Mouse (Mus musculus) left cerebral cortex, adult 2 months (tissue): ENCODE measurements at regions not wholly inside any gene's neighbourhood (a gene's known extent, or its start where the extent isn't known, plus 50 kb on each side); places are given as distances from the start of the nearest gene placed in this dataset.

Experiments
- DNase-seq, 2 experiments: peaks; one replicate each; pipeline ENCODE4 v3.0.0; 2021 to 2022; ENCODE audit warnings: low spot score in 2 of 2, mixed read lengths in 1 of 2; ENCODE audit errors: extremely low spot score in 1 of 2
- H3K27ac ChIP-seq: fragments of 200-600 bp; 2 replicates; pipeline ENCODE4 v1.8.1; 2022
- H3K4me3 ChIP-seq: fragments of 200-600 bp; 2 replicates; pipeline ENCODE4 v1.8.1; 2022
- CTCF ChIP-seq: fragments of 200-600 bp; IDR thresholded peaks from 2 replicates; pipeline ENCODE4 v1.8.1; 2022; ENCODE audit warnings: antibody characterized with exemption, mild to moderate bottlenecking, moderate library complexity
- intact Hi-C: fragments of 180-260 bp; cut with DNase I; formaldehyde crosslinking; loops from one replicate; pipeline ENCODE4 v1.15.1; 2025

- intact Hi-C loops: no loop called here
- TF ChIP-seq CTCF: no peak
- Histone ChIP-seq H3K27ac (no peak overlapping the region), H3K4me3 (no peak overlapping the region)
- DNase-seq: no peak
Observed at GRCm38 (mm10) chr10:21672171-21672570, 79.2 kb downstream of the 1700020N01Rik start.

- intact Hi-C loops: no loop called here
- TF ChIP-seq CTCF: no peak
- Histone ChIP-seq H3K27ac (no peak overlapping the region), H3K4me3 (no peak overlapping the region)
- DNase-seq: no peak
Observed at GRCm38 (mm10) chr10:21672666-21673065, 79.7 kb downstream of the 1700020N01Rik start.

GRCm38 (mm10) chr10:21673831-21674230 lies 80.9 kb downstream of the 1700020N01Rik start:
- DNase-seq: no peak
- intact Hi-C loops: no loop called here
- TF ChIP-seq CTCF: no peak
- Histone ChIP-seq H3K4me3 (no peak overlapping the region), H3K27ac (no peak overlapping the region)

- DNase-seq: no peak
- no peak for TF ChIP-seq CTCF
- H3K27ac ChIP-seq: no peak overlapping the region
- intact Hi-C loops: no loop called here
- H3K4me3 ChIP-seq: no peak overlapping the region
Observed at GRCm38 (mm10) chr10:21675786-21676185, 82.8 kb downstream of the 1700020N01Rik start.

- no peak for TF ChIP-seq CTCF
- intact Hi-C loops: no loop called here
- no peak overlapping the region for H3K4me3 ChIP-seq
- H3K27ac ChIP-seq: no peak overlapping the region
- no peak for DNase-seq
Observed at GRCm38 (mm10) chr10:21677911-21678310, 85.0 kb downstream of the 1700020N01Rik start.

- Histone ChIP-seq H3K4me3 (no peak overlapping the region), H3K27ac (no peak overlapping the region)
- no peak for DNase-seq
- no peak for TF ChIP-seq CTCF
- intact Hi-C loops: no loop called here
Observed at GRCm38 (mm10) chr10:21678372-21678771, 85.4 kb downstream of the 1700020N01Rik start.

GRCm38 (mm10) chr10:21678811-21679451 lies 86.0 kb downstream of the 1700020N01Rik start:
- no peak for TF ChIP-seq CTCF
- intact Hi-C loops: no loop called here
- H3K27ac ChIP-seq: no peak overlapping the region

GRCm38 (mm10) chr10:21680789-21681188 lies 87.8 kb downstream of the 1700020N01Rik start:
- TF ChIP-seq CTCF: no peak
- no peak for DNase-seq
- H3K4me3 ChIP-seq: no peak overlapping the region
- intact Hi-C loops: no loop called here
- H3K27ac ChIP-seq: no peak overlapping the region

More at GRCm38 (mm10) chr10:21678811-21679451, 86.0 kb downstream of the 1700020N01Rik start:
- no peak overlapping the region for H3K4me3 ChIP-seq
- DNase-seq: no peak

- no peak for DNase-seq
Observed at GRCm38 (mm10) chr10:21684286-21685013, 91.5 kb downstream of the 1700020N01Rik start.

GRCm38 (mm10) chr10:21685122-21685798 lies 92.3 kb downstream of the 1700020N01Rik start:
- TF ChIP-seq CTCF: peak; percentile 51
- H3K4me3 ChIP-seq: no peak overlapping the region
- peak overlapping the region; percentile 73 for H3K27ac ChIP-seq
- peak; percentile 37 to 51 for DNase-seq
- intact Hi-C loops: loop anchor here (1.0 kb wide), 1 partner anchor 306 kb away; no protein-coding TSS in a partner anchor

More at GRCm38 (mm10) chr10:21684286-21685013, 91.5 kb downstream of the 1700020N01Rik start:
- intact Hi-C loops: loop anchor here (1.0 kb wide), 1 partner anchor 307 kb away; no protein-coding TSS in a partner anchor
- TF ChIP-seq CTCF: no peak
- Histone ChIP-seq H3K27ac (peak overlapping the region; percentile 73), H3K4me3 (no peak overlapping the region)

GRCm38 (mm10) chr10:21686060-21686459 lies 93.1 kb downstream of the 1700020N01Rik start:
- intact Hi-C loops: no loop called here
- no peak for TF ChIP-seq CTCF
- Histone ChIP-seq H3K4me3 (no peak overlapping the region), H3K27ac (no peak overlapping the region; the same call in 1 of the 2 replicates)
- DNase-seq: no peak

GRCm38 (mm10) chr10:21687484-21687883 lies 94.5 kb downstream of the 1700020N01Rik start:
- no peak for DNase-seq
- no peak overlapping the region for H3K4me3 ChIP-seq
- intact Hi-C loops: no loop called here
- H3K27ac ChIP-seq: no peak overlapping the region
- no peak for TF ChIP-seq CTCF
